Mouse (Mus musculus): ENCODE data around the gene Kif21b.

GRCm38 (mm10) chr1:136089368-136090165 lies 41.6 kb upstream of the Kif21b start:
- TF ChIP-seq EP300 (IDR thresholded peaks at IDR 0.05; ENCODE audit: low read depth) = no peak
- TF ChIP-seq CTCF (IDR thresholded peaks at IDR 0.05; ENCODE audit: low read depth) = no peak

Measured in liver, embryonic 14.5 days (tissue).